17 mouse cellular contexts compared by ENCODE assay signal in the genomic region with DNA sequence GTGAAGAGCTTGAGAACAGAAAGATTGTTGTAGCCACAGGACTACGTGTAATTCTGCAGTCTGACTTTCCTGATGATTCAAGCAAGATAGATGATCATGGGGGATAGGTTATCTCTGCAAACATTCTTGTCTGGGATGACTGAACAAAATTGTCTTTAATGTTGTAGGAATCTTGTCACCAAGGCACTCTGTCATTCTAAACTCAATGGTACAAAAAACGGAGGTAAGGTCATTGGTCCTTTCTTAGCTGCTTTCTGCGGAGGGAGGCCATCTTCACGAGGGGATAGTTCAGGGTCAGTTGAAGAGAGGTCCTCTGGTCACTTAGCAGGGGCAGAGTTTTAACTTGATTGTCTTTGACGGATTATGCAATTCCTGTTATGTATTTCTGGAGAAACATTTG. TPM values are rescaled to one million over a fixed set of nuclear protein-coding genes. Genes with fewer than 3 reads are reported as not detected.
DNase-seq lines count a peak whose midpoint lies in the region; ATAC-seq and TF ChIP-seq lines count a peak whose summit lies in the region.
"Had no signal": no experiment of that assay in that cellular context is flagged by ENCODE, and none has a peak within 500 bp of the region (broad histone marks: within the 10 kb centered on the region; RNA-seq: fewer than 3 reads in every experiment).

No protein-coding gene starts in this region.

- no peaks in the 10 kb centered on the region for H3K36me3 ChIP-seq in heart, embryonic 15.5 days
- no peaks in the 10 kb centered on the region for H3K36me3 ChIP-seq in lung, embryonic 14.5 days (ENCODE audit: insufficient read depth)
- no peaks in the 10 kb centered on the region for H3K36me3 ChIP-seq in small intestine, adult 2 months (ENCODE audit: control insufficient read depth, insufficient read depth, low read length)
- H3K36me3 ChIP-seq: limb, embryonic 12.5 days; neural tube, embryonic 15.5 days had no signal

- intact Hi-C loops in heart, postnatal 36 days (cut with DNase I) = no loop called here

- H3K4me2 ChIP-seq in heart, embryonic 15.5 days = no peak overlapping the region
- no peak overlapping the region for H3K4me2 ChIP-seq in lung, embryonic 14.5 days
- H3K4me2 ChIP-seq: limb, embryonic 12.5 days; neural tube, embryonic 15.5 days had no signal

- H3K9ac ChIP-seq in heart, embryonic 15.5 days = no peak overlapping the region
- no peak overlapping the region for H3K9ac ChIP-seq in lung, embryonic 14.5 days
- H3K9ac ChIP-seq: limb, embryonic 12.5 days; neural tube, embryonic 15.5 days had no signal

- TF ChIP-seq POLR2A in small intestine, adult 2 months (IDR thresholded peaks at IDR 0.05; ENCODE audit: low read depth, low read length) = no peak

- no peak overlapping the region for H3K4me3 ChIP-seq in heart, embryonic 15.5 days
- H3K4me3 ChIP-seq in lung, embryonic 14.5 days (ENCODE audit: low read depth, low read length) = no peak overlapping the region
- no peak overlapping the region for H3K4me3 ChIP-seq in small intestine, adult 2 months (ENCODE audit: low read depth, low read length)
- H3K4me3 ChIP-seq: limb, embryonic 12.5 days; neural tube, embryonic 15.5 days had no signal

- peak; percentile 34 to 82 for DNase-seq in adrenal gland, adult (ENCODE audit: inconsistent age in 2 of 2, low spot score in 1 of 2)
- no peak for DNase-seq in adrenal gland, adult 18-20 months (ENCODE audit: low spot score in 2 of 2)
- no peak for DNase-seq in heart, postnatal 36 days
- no peak for DNase-seq in lung, embryonic 14.5 days
- no peak for DNase-seq in lung, postnatal 36 days
- DNase-seq: cerebellum, adult 9-11 months; kidney, adult 9 months; layer of hippocampus, postnatal 36 days; thymus, postnatal 14 days had no signal

- ATAC-seq in heart, embryonic 15.5 days (replicated peaks; ENCODE audit: insufficient number of reproducible peaks, insufficient read depth, low FRiP score, low read depth) = no peak
- no peak for ATAC-seq in lung, embryonic 14.5 days (ENCODE audit: insufficient read depth)
- no peak for ATAC-seq in megakaryocyte progenitor cell, adult 5-6 weeks (replicated peaks; ENCODE audit: poor library complexity)

- H3K27me3 ChIP-seq in heart, embryonic 15.5 days = no peaks in the 10 kb centered on the region
- H3K27me3 ChIP-seq in lung, embryonic 14.5 days (ENCODE audit: insufficient read depth, low read length) = no peaks in the 10 kb centered on the region
- no peaks in the 10 kb centered on the region for H3K27me3 ChIP-seq in small intestine, adult 2 months (ENCODE audit: control insufficient read depth, insufficient read depth, low read length)
- H3K27me3 ChIP-seq: limb, embryonic 12.5 days; neural tube, embryonic 15.5 days had no signal

- peak overlapping the region; percentile 81 for H3K27ac ChIP-seq in heart, embryonic 15.5 days
- peak overlapping the region; percentile 54; the same call in 1 of the 2 replicates for H3K27ac ChIP-seq in lung, embryonic 14.5 days (ENCODE audit: low read depth)
- peak overlapping the region; percentile 85; the same call in 1 of the 2 replicates for H3K27ac ChIP-seq in small intestine, adult 2 months (ENCODE audit: insufficient read depth, low read depth, low read length)
- H3K27ac ChIP-seq: limb, embryonic 12.5 days; neural tube, embryonic 15.5 days had no signal

- peaks cover 28% of the 10 kb centered on the region for H3K4me1 ChIP-seq in heart, embryonic 15.5 days (replicated peaks)
- H3K4me1 ChIP-seq in lung, embryonic 14.5 days (ENCODE audit: insufficient read depth) = peaks cover 8% of the 10 kb centered on the region
- no peaks in the 10 kb centered on the region for H3K4me1 ChIP-seq in small intestine, adult 2 months (ENCODE audit: control insufficient read depth, insufficient read depth, insufficient read length, low read length)
- H3K4me1 ChIP-seq: limb, embryonic 12.5 days; neural tube, embryonic 15.5 days had no signal

- TF ChIP-seq CTCF in lung, embryonic 14.5 days (IDR thresholded peaks at IDR 0.05; ENCODE audit: low read depth) = no peak
- TF ChIP-seq CTCF in small intestine, adult 2 months (IDR thresholded peaks at IDR 0.05; ENCODE audit: extremely low read depth, insufficient read length, insufficient replicate concordance, low read depth, low read length) = no peak

- 50% methylated on average over 5 of the region's 5 CpGs for WGBS in heart, embryonic 15.5 days
- WGBS in lung, embryonic 14.5 days = 22% methylated on average over 5 of the region's 5 CpGs
- WGBS in small intestine, adult 2 months = 41% methylated on average over 5 of the region's 5 CpGs

- H3K9me3 ChIP-seq in heart, embryonic 15.5 days (replicated peaks) = no peaks in the 10 kb centered on the region
- H3K9me3 ChIP-seq in lung, embryonic 14.5 days (ENCODE audit: low read depth, low read length) = no peaks in the 10 kb centered on the region
- H3K9me3 ChIP-seq: limb, embryonic 12.5 days; neural tube, embryonic 15.5 days had no signal

RNA-seq across cellular contexts. Expression of gene Rarres2, which starts 6.1 kb away (rescaled TPM):
- 100 to 1,000 TPM in 1 of 2 experiments, 10 to 100 TPM in 1; 55.3 to 165 TPM for total RNA-seq in adrenal gland, adult 18-20 months (2021)
- polyA plus RNA-seq in heart, embryonic 15.5 days (2015; fragmentation: Nextera tagmentation; extraction: Ambion mirVana) = 50.4 and 53.8 TPM in 2 replicates
- 100 to 1,000 TPM in 1 of 2 experiments, 10 to 100 TPM in 1; 70.4 to 101 TPM for total RNA-seq in heart, postnatal 36 days (2021)
- 43.1 and 47.0 TPM in 2 replicates for polyA plus RNA-seq in lung, embryonic 14.5 days (2014; fragmentation: Nextera tagmentation; extraction: Ambion mirVana)
- 28.4 and 39.8 TPM in 2 replicates for polyA plus RNA-seq in small intestine, adult 2 months (2012; rRNA removed)
- total RNA-seq in megakaryocyte progenitor cell, adult 5-6 weeks (2015) = not detected in 2 replicates
- total RNA-seq in megakaryocyte progenitor cell, adult 5-6 weeks (2017) = not detected in 2 replicates

RNA-seq across cellular contexts. Expression of gene Gm45021, which starts 10.7 kb away (rescaled TPM):
- total RNA-seq in adrenal gland, adult 18-20 months (2021) = not detected
- 0.70 TPM in 1 of 2 replicates, not detected in the other for polyA plus RNA-seq in heart, embryonic 15.5 days (2015; fragmentation: Nextera tagmentation; extraction: Ambion mirVana)
- total RNA-seq in heart, postnatal 36 days (2021) = not detected
- not detected in 2 replicates for polyA plus RNA-seq in lung, embryonic 14.5 days (2014; fragmentation: Nextera tagmentation; extraction: Ambion mirVana)
- polyA plus RNA-seq in small intestine, adult 2 months (2012; rRNA removed) = not detected in 2 replicates
- not detected in 2 replicates for total RNA-seq in megakaryocyte progenitor cell, adult 5-6 weeks (2015)
- total RNA-seq in megakaryocyte progenitor cell, adult 5-6 weeks (2017) = not detected in 2 replicates
- total RNA-seq: layer of hippocampus, postnatal 36 days had no signal
- polyA plus RNA-seq: brain, embryonic 14.5 days; forebrain, embryonic 11.5 days; hindbrain, embryonic 11.5 days; limb, embryonic 12.5 days; neural tube, embryonic 15.5 days had no signal

RNA-seq across cellular contexts. Expression of gene Repin1, which starts 14.9 kb away (rescaled TPM):
- total RNA-seq in adrenal gland, adult 18-20 months (2021) = 10 to 100 TPM; 67.2 to 77.6 TPM
- 23.4 and 28.1 TPM in 2 replicates for polyA plus RNA-seq in heart, embryonic 15.5 days (2015; fragmentation: Nextera tagmentation; extraction: Ambion mirVana)
- total RNA-seq in heart, postnatal 36 days (2021) = 10 to 100 TPM; 27.3 to 33.7 TPM
- 30.3 and 31.5 TPM in 2 replicates for polyA plus RNA-seq in lung, embryonic 14.5 days (2014; fragmentation: Nextera tagmentation; extraction: Ambion mirVana)
- 8.1 and 10.2 TPM in 2 replicates for polyA plus RNA-seq in small intestine, adult 2 months (2012; rRNA removed)
- 7.7 and 11.2 TPM in 2 replicates for total RNA-seq in megakaryocyte progenitor cell, adult 5-6 weeks (2015)
- total RNA-seq in megakaryocyte progenitor cell, adult 5-6 weeks (2017) = 10.0 and 16.6 TPM in 2 replicates

RNA-seq across cellular contexts. Expression of gene Gm44965, which starts 15.0 kb away (rescaled TPM):
- not detected for total RNA-seq in adrenal gland, adult 18-20 months (2021)
- not detected in 2 replicates for polyA plus RNA-seq in heart, embryonic 15.5 days (2015; fragmentation: Nextera tagmentation; extraction: Ambion mirVana)
- 1 to 10 TPM in 1 of 2 experiments, not detected in 1; 3.7 TPM for total RNA-seq in heart, postnatal 36 days (2021)
- polyA plus RNA-seq in lung, embryonic 14.5 days (2014; fragmentation: Nextera tagmentation; extraction: Ambion mirVana) = not detected in 2 replicates
- polyA plus RNA-seq in small intestine, adult 2 months (2012; rRNA removed) = not detected in 2 replicates
- total RNA-seq in megakaryocyte progenitor cell, adult 5-6 weeks (2015) = not detected in 2 replicates
- total RNA-seq in megakaryocyte progenitor cell, adult 5-6 weeks (2017) = not detected in 2 replicates
- total RNA-seq: layer of hippocampus, postnatal 36 days had no signal
- polyA plus RNA-seq: brain, embryonic 14.5 days; hindbrain, embryonic 11.5 days; limb, embryonic 12.5 days; neural tube, embryonic 15.5 days had no signal

RNA-seq across cellular contexts. Expression of gene Zfp775, which starts 23.1 kb away (rescaled TPM):
- total RNA-seq in adrenal gland, adult 18-20 months (2021) = 1 to 10 TPM; 8.2 to 9.4 TPM
- polyA plus RNA-seq in heart, embryonic 15.5 days (2015; fragmentation: Nextera tagmentation; extraction: Ambion mirVana) = 5.7 and 7.3 TPM in 2 replicates
- 10 to 100 TPM; 10.4 to 10.7 TPM for total RNA-seq in heart, postnatal 36 days (2021)
- polyA plus RNA-seq in lung, embryonic 14.5 days (2014; fragmentation: Nextera tagmentation; extraction: Ambion mirVana) = 7.6 and 7.8 TPM in 2 replicates
- 1.9 and 3.1 TPM in 2 replicates for polyA plus RNA-seq in small intestine, adult 2 months (2012; rRNA removed)
- 0.78 and 0.96 TPM in 2 replicates for total RNA-seq in megakaryocyte progenitor cell, adult 5-6 weeks (2015)
- 1.00 and 2.0 TPM in 2 replicates for total RNA-seq in megakaryocyte progenitor cell, adult 5-6 weeks (2017)

Comparison
In these comparisons a context has a peak if more than half of its experiments do, and no peak if none do; other contexts are left out.
1. DNase-seq: peak in adrenal gland, adult (2 of 2); none in adrenal gland, adult 18-20 months (0 of 2), heart, postnatal 36 days (0 of 2), lung, embryonic 14.5 days (single experiment) and lung, postnatal 36 days (single experiment).
2. RNA of gene Rarres2, which starts 6.1 kb away (total RNA-seq): 55.3 to 165 TPM in adrenal gland, adult 18-20 months and 70.4 to 101 TPM in heart, postnatal 36 days; not detected in megakaryocyte progenitor cell, adult 5-6 weeks; every median in the first group is over 10 times any median in the second.
3. Peak in every context shown above with its lines, with median percentiles within 50 percentile points of each other: H3K27ac ChIP-seq.